Mouse (Mus musculus) granulocyte monocyte progenitor cell, adult 5-6 weeks (primary cell): ENCODE results near the gene Cyp4a10. TPM values are rescaled to one million over a fixed set of nuclear protein-coding genes. Genes with fewer than 3 reads are reported as not detected.
"Not testable (repeated sequence)": the region's sequence is repeated elsewhere in the genome, so short reads cannot be mapped to it uniquely, and the experiment has no call there.

ENCODE experiments used
- ATAC-seq: replicated peaks from 2 replicates; pipeline ENCODE4 v1.8.0; 2016; ENCODE audit warnings: mild to moderate bottlenecking, moderate TSS enrichment, inconsistent platforms; ENCODE audit not compliant: poor library complexity, severe bottlenecking
- total RNA-seq, 2 experiments: library from RNA; stranded (forward) in 1 of 2; stranded (reverse) in 1 of 2; fragments of 200-712, 200-1000 nt in 1 of 2; fragments of >200 nt in 1 of 2; fragmentation: Nextera tagmentation in 1 of 2; gene quantifications; 2 replicates each; pipeline ENCODE4 v1.2.3; 2014 to 2017

The Cyp4a10 gene
- total RNA-seq (2014; fragmentation: Nextera tagmentation) (not detected in 2 replicates), total RNA-seq (2017) (not detected in 2 replicates)

DNA sequence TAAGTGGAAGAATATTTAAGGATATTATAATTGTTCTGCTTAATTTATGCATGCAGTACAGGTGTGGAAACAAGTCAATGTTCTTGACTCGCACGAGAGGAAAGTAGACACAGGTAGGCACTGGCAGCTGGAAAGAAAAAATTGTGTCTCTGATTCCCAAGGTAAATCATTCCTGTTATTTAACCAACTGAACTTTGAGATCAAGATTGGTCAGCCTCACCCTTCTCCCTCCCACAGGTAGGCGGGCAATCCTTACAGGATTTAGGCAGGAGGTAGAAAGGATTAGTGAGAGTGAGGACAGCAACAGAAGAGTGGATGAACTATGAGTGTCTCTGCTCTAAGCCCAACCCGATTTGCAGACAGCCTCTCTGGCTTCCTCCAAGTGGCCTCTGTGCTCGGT is at the start of gene Cyp4a10:
Gene Cyp4a10, plus strand, starts transcription at position 265 of the 400 bp plus-strand sequence.
- not testable (repeated sequence) for ATAC-seq

DNA sequence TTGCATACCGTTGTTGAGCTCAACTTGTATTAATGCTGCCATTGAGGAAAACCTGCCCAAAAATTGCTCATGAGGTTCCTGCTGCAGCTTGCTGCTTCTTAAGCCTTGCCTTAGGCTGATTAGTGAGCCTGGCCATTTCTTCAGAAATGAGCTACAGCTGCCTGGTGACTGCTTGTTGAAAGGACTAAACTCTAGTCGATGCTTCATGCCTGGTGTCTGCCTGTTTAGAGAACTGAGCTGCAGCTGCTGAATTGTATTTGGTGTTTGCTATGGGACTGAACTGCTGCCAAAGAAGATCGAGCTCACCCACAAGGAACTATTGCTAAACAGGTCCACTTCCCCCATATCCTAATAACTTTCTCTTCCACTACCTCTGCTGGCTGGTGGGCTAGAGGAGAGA is 44.5 kb upstream of the Cyp4a10 start:
- peak; percentile 52 for ATAC-seq

DNA sequence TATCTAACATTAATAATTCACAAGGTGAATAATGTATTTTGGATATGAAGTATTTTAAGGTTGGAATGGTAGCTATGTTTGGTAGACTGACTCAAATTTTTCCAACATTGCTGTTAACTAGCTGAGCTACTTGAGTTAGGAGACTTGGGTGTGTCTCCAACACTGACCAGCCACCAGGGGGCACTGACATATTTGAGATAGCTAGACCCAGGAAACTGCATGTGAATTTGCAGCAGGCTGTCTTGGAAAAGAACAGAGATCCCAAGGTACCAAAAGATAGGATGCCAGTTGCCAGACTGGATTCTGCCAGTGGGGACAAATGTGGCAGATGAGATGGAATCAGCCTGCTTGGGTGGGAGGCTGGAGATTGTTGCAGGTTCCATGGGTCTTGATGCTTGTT is 42.0 kb upstream of the Cyp4a10 start:
- peak; percentile 79 for ATAC-seq

DNA sequence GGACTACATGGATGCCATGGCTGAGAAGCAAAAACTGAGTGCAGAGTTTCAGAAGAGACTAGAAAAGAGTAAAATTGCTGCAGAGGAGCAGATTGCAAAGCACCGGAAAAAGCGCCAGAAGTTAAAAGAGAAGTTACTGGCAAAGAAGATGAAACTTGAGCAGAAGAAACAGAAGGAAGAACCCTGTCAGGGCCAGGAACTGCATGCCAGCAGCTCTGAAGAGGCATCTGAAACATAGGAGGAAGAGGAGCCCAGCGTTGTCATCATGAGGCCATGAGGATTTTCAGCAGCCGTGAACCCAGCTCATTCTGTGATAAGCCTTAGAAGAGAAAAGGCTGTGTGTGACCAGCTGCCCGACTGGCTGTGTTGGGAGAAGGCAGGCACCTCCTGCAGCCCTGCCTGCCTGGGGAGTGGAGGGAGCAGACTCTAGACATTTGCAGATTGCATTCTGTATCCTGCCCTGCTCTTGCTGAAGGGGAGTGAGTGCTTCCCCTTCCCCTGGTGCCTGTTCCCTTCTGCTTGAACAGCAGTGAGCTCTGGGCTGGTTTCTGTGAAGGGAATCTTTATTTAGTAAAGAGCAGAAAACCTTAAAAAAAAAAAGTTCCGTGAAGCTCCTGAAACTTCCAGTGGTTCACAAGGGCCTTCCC is 36.9 kb upstream of the Cyp4a10 start:
- ATAC-seq = peak; percentile 33; the same call in 1 of the 2 replicates

DNA sequence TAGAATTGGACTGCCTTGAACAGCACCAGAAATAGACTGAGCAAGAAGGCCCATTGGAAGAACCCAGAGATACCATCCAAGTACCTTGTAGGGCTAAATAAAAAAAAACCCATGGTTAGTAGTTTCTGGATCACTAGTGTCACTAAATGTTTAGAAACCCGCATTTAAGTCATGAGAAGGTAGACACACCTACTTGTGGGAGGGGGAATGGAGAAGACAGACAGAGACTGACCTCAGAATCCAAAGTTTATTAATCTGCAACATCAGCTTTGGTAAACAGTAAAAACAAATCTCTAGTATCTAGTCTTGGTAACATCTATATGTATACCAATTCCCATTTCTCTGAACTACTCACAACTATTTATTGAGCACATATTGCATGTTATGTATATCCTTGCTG is 22.1 kb upstream of the Cyp4a10 start, which contains the start of gene Cyp4a14:
Gene Cyp4a14, minus strand, starts transcription at position 142 of the 400 bp plus-strand sequence.
- ATAC-seq = no peak

DNA sequence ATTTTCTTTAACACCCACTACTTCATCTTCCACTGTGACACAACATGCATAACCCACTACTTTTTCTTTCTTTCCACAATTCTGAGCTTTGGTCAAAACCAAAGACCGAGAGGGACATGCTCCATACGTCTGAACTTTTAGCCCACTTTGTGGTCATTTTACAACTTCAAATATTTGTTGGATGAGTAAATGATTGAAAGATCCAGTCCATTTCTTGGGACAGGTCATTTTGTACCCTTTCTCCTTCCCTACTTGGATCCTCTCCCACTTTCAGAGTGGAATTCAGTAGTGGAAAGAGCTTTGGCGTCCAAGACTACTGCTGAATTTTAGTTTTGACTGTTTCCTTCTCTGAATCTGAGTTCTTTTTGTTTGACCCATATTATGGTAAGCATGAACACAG is 20.6 kb upstream of the Cyp4a10 start:
- no peak for ATAC-seq

DNA sequence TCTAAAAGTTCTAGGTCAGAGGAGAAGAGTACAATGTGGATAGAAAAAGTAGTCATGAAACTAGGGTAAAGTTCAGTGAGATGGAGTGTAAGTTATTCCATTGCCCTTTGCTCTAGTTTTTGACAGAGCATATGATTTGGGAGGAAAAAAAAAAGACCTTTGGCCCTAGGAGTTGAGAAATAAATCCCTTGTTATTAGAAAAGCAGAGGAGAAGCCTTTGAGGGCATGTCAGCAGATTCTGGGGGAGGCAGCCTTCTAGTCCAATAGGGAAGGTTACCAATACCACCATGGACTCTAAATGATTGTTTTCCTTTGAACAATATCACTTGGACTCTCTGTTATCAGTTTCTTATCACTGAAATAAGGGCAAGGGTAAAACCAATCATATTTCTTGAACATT is 4.1 kb upstream of the Cyp4a10 start:
- not testable (repeated sequence) for ATAC-seq

DNA sequence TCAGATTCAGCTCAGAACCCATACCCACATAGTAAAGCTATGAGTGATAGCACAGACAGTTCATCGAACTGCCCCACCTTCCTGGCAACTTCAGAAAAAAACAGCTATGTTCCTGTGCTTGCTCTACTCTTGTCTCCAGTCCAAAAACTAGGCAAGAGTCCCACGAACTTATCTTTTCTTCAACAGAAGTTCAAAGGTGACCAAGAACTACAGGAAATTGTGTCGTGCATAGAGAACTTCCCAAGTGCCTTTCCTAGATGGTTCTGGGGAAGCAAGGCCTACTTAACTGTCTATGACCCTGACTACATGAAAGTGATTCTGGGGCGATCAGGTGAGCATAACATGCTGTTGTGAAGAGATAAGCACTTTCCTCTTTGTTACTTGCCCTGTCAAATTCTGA is 1.4 kb downstream of the Cyp4a10 start:
- no peak for ATAC-seq

DNA sequence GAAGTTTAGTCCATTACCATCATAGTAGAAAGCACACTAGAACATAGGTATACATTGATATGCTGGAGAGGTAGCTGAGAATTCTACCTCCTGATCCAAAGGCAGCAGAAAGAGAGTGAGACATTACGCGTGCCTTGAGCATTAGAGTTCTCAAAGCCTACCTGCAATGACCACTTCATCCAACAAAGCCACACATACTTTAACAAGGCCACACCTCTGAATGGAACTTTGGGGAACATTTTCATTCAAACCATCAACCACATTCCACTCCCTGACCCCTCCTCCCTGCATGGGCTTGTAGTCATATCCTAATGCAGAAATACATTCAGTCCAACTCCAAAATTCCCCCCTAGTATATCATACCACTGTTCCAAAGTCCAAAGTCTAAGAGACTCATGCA is 3.7 kb downstream of the Cyp4a10 start:
- ATAC-seq = no peak

DNA sequence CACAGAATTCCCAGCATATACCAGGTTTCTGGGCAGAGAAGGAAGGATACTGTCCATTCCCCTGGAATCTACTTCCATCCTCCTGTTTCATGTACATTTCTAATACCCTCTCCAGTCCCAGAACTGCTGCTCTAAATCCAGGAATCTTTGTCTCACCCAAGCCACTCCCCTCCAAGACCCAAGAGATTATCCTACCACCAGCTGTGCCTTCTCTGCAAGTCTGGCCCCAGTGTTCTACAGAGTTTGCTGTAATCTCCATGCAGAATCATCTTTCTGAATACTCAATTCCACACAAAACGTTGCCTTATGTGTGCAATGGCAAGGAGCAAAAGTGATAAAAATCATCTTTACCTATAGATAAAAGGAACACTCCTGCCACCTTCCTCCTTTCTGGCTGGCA is 27.0 kb downstream of the Cyp4a10 start:
- ATAC-seq = no peak

DNA sequence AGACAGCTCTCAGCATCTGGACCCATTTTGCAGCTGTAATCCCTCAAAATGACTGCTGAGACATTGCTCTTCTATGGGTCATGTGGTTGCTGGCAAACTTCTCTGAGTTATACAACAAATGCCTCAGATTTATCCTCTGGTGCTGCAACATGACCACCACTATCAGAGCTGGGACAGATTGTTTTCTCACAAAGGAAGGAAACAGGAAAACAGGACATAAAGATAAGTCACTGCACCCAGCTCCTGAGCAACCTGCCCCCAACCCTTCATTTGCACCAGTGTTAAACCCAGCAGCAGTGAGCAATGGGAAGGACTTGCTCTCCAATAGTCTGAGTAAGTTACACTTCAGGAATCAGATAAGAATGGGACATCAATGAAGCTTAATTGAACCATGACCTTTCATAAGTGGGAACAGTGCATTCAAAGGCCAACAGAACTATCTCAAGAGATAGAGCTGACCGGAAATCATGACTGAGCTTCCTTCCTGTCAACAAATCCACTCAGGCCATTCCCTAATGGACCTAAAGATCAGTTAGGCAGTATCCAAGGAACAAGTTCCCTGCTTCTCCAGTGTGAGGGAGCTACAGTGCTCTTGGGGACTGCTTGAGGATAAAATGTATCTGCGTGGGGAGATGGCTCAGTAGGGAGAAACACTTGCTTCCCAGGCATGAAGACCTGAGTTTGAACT is 28.2 kb downstream of the Cyp4a10 start:
- ATAC-seq = no peak

DNA sequence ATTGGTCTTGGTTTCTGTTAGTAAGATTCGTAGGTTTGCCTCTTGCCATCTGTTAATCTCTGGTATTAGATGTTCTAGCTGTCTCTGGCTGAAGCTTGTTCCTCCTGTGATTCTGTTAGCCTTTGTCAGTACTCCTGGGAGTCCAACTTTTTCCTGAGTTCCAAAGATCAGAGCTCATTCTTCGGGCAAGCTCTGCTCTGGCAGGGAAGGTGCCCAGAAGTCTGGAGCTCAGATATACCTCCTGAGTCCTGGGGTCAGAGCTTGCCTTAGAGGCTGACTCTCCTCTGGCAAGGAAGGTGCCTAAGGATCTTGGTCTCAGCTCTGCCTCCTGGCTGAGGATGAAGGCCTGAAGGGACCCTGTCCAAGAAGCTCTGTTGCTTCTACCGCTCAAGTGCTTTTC is 34.7 kb downstream of the Cyp4a10 start:
- no peak for ATAC-seq

DNA sequence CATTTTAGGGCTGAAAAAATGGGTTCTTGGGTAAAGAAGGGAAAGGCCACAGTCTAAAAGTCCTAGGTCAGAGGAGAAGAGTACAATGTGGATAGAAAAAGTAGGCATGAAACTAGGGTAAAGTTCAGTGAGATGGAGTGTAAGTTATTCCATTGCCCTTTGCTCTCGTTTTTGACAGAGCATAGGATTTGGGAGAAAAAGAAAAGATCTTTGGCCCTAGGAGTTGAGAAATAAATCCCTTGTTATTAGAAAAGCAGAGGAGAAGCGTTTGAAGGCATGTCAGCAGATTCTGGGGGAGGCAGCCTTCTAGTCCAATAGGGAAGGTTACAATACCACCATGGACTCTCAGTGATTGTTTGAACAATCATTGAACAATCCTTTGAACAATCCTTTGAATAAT is 37.4 kb downstream of the Cyp4a10 start:
- ATAC-seq = no peak

DNA sequence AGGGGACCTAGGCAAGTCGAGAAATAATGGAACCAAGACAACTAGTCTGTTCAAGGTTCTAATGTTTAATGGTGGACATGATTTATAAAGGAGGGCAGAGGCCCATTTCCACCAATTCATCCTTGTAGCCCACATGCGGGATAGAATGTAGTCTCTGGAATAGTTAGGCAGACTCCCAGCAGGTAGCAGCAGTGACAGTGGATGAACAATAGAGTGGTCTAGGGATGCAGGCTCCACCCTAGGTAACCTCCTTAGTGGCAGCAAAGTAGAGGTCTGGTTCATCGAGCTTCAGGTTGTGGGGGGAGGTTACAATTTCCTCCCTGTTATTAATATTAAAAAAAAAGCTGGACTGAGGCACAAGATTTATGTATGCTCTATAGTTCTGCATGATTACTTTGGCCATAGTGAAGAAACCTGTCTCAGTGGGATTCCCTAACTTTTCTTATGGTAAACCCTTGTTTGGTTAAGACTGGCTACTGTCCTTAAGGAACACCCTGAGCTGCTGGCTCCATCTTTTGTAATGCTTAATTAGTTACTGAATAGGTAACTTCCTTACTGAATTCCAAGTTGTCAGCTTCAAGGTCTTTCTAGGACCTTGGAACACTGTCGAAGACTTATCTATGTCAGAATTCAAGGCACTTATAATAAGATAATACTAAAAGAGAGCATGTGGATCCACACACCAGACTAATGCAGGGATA is 39.9 kb downstream of the Cyp4a10 start:
- ATAC-seq = no peak

DNA sequence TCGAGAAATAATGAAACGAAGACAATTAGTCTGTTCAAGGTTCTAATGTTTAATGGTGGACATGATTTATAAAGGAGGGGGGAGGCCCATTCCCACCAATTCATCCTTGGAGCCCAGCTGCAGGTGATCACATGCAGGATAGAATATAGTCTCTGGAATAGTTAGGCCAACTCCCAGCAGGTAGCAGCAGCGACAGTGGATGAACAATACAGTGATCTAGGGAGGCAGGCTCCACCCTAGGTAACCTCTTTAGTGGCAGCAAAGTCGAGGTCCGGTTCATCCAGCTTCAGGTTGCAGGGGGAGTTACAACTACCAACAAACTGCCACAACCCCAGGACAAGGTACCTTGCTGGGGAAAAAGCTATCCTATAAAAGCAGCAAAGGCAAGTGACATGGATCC is 43.2 kb downstream of the Cyp4a10 start:
- ATAC-seq = not testable (repeated sequence)

DNA sequence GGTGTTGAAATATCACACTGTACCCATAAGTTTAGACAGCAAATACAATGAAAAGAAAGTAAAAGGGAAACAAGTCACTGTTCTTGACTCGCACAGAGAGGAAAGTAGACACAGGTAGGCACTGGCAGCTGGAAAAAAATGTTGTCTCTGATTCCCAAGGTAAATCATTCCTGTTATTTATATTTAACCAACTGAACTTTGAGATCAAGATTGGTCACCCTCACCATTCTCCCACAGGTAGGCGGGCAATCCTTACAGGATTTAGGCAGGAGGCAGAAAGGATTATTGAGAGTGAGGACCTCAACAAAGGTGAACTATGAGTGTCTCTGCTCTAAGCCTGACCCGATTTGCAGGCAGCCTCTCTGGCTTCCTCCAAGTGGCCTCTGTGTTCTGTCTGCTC is 45.3 kb downstream of the Cyp4a10 start, which contains the start of gene Cyp4a31:
Gene Cyp4a31, plus strand, starts transcription at position 249 of the 400 bp plus-strand sequence.
- no peak for ATAC-seq

DNA sequence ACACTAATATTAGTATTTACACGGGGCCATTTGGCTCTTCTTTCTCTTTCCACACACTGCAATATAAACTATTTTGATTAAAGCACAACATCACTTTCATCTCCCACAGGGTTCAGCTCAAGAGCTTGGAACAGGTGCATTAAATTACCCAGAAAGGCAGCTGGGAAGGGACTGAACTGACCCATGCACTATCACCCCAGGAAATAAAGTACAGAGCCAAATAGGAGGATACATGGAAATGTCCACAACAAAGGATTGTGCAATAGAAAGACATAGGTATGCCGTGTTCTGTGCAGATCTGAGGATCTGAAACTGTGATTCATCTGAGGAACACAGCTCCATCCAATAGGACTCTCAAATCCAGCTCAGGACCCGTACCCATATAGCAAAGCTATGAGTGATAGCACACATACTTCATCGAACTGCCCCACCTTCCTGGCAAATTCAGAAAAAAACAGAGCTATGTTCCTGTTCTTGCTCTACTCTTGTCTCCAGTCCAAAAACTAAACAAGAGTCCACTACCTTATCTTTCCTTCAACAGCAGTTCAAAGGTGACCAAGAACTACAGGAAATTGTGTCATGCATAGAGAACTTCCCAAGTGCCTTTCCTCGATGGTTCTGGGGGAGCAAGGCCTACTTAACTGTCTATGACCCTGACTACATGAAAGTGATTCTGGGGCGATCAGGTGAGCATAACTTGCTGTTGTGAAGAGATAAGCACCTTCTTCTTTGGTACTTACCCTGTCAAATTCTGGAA is 46.6 kb downstream of the Cyp4a10 start:
- ATAC-seq = not testable (repeated sequence)

DNA sequence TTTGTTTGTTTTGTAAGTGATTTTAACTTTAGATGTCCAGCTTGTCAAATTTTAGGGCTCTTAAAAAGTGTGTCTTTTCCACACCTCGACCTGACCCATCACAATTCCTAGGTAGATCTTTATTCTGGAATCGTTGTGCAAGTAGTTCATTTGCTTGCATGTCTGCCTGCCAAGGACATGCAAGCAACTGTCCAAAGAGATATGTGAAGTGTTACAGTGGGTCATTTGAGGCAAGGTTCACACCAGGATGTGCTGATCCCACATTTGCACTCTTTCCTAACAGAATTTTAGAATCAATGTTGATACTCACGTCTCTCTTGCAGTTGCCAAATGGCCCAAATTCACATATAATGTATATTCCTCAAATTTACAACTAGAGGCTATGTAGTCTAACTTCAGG is 57.2 kb downstream of the Cyp4a10 start:
- ATAC-seq = no peak

DNA sequence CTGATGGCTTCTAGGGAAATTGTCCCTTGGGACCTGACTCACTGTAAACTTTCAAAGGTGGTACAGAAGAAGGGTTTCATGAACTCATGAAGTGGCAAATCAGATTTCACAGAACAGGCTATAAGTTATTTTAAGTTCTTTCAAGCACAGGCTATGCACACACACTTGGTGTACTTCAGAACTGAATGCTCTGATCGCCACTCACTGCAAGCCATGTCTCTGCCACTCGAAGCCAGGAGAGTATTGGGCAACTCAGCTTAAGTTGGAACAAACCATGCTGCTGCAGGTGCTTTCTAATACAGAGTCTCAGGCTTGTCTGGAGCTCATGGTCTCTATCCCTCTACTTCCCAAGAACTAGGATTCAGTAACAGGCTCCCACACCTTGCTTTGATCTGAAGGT is 57.7 kb downstream of the Cyp4a10 start:
- ATAC-seq = no peak

DNA sequence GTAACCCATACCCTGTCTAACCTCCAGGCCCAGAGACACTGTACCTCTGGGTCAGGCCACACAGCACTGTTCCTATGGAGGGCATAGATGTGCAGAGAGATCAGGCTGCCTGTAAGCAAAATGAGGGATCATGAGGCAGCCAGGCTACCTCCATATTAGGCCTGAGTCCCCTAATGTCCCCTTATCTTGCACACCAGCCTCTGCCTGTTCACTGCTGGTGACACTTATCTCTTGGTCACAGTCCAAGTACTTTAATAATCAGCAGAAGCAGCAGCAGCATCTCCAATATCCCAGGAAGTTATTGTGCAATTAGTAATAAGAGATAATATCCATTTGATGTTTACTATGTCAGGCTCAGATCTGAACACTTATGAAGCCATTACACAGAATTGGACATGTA is 65.0 kb downstream of the Cyp4a10 start:
- ATAC-seq = no peak
